Mouse (Mus musculus) hindbrain, embryonic 12.5 days (tissue): ENCODE measurements at regions not wholly inside any gene's neighbourhood (a gene's known extent, or its start where the extent isn't known, plus 50 kb on each side); places are given as distances from the start of the nearest gene placed in this dataset.

Source experiments
- ATAC-seq: fragments of 200-750 bp; cut with Nextera tagmentation; 2 replicates; pipeline ENCODE4 v1.8.0; 2017; ENCODE audit warnings: moderate TSS enrichment; ENCODE audit not compliant: low FRiP score
- H3K27ac ChIP-seq: fragments of 300-500 bp; sonication (generic); 2 replicates; pipeline ENCODE4 v1.5.1; 2016; ENCODE audit warnings: mild to moderate bottlenecking
- H3K27me3 ChIP-seq: fragments of 300-500 bp; sonication (generic); 2 replicates; pipeline ENCODE4 v1.6.1; 2016; ENCODE audit warnings: mild to moderate bottlenecking
- H3K36me3 ChIP-seq: fragments of 300-500 bp; sonication (generic); 2 replicates; pipeline ENCODE4 v1.6.1; 2016; ENCODE audit warnings: mild to moderate bottlenecking
- H3K4me1 ChIP-seq: fragments of 300-500 bp; sonication (generic); 2 replicates; pipeline ENCODE4 v1.6.1; 2016
- H3K4me2 ChIP-seq: fragments of 300-500 bp; sonication (generic); replicated peaks from 2 replicates; pipeline ENCODE4 v1.6.1; 2016; ENCODE audit warnings: mild to moderate bottlenecking
- H3K4me3 ChIP-seq: fragments of 300-500 bp; sonication (generic); 2 replicates; pipeline ENCODE4 v1.5.1; 2016; ENCODE audit warnings: mild to moderate bottlenecking
- H3K9ac ChIP-seq: fragments of 300-500 bp; sonication (generic); 2 replicates; pipeline ENCODE4 v1.6.1; 2016; ENCODE audit warnings: mild to moderate bottlenecking, moderate library complexity
- H3K9me3 ChIP-seq: fragments of 300-500 bp; sonication (generic); replicated peaks from 2 replicates; pipeline ENCODE4 v1.6.1; 2016; ENCODE audit warnings: mild to moderate bottlenecking
- WGBS: fragments of 180-500 bp; shearing (Covaris S2); methylation state at CpG from one replicate; pipeline ENCODE4 v1.1.7; 2016; 5-methylcytosine and 5-hydroxymethylcytosine counted together

- ATAC-seq: peak; percentile 75; the same call in 1 of the 2 replicates
These were observed 82.4 kb upstream of the Unc93a2 start for GRCm38 (mm10) chr17:7467638-7468037.

GRCm38 (mm10) chr17:7464901-7465300 lies 79.6 kb upstream of the Unc93a2 start:
- Histone ChIP-seq H3K27me3 (no peaks in the 10 kb centered on the region), H3K4me1 (peaks cover 22% of the 10 kb centered on the region), H3K4me3 (no peak overlapping the region), H3K9me3 (peaks cover 8% of the 10 kb centered on the region; the same call in 1 of the 2 replicates), H3K36me3 (no peaks in the 10 kb centered on the region), H3K9ac (no peak overlapping the region), H3K27ac (no peak overlapping the region), H3K4me2 (no peak overlapping the region)
- ATAC-seq: no peak
- 65% methylated on average over 3 of the region's 3 CpGs for WGBS

More at GRCm38 (mm10) chr17:7467638-7468037, 82.4 kb upstream of the Unc93a2 start:
- Histone ChIP-seq H3K4me3 (no peak overlapping the region), H3K4me1 (peaks cover 16% of the 10 kb centered on the region), H3K27ac (peak overlapping the region; percentile 40), H3K27me3 (no peaks in the 10 kb centered on the region), H3K36me3 (no peaks in the 10 kb centered on the region), H3K4me2 (no peak overlapping the region), H3K9me3 (peaks cover 8% of the 10 kb centered on the region; the same call in 1 of the 2 replicates), H3K9ac (no peak overlapping the region)
- 27% methylated on average over 3 of the region's 3 CpGs for WGBS

GRCm38 (mm10) chr17:7461164-7461563 lies 75.9 kb upstream of the Unc93a2 start:
- Histone ChIP-seq H3K27ac (peak overlapping the region; percentile 60), H3K27me3 (no peaks in the 10 kb centered on the region), H3K4me3 (no peak overlapping the region), H3K36me3 (no peaks in the 10 kb centered on the region), H3K9me3 (0 out of 2 replicates have a peak, but pooled peaks cover 3% of the 10 kb centered on the region), H3K4me2 (no peak overlapping the region), H3K9ac (no peak overlapping the region), H3K4me1 (peaks cover 13% of the 10 kb centered on the region)
- ATAC-seq: peak; percentile 78
- WGBS: 7% methylated on average over 6 of the region's 6 CpGs

GRCm38 (mm10) chr17:7456939-7457338 lies 71.7 kb upstream of the Unc93a2 start:
- WGBS: 77% methylated on average over 11 of the region's 11 CpGs
- no peak for ATAC-seq
- no peak overlapping the region for H3K4me3 ChIP-seq

GRCm38 (mm10) chr17:7443822-7444221 lies 58.6 kb upstream of the Unc93a2 start:
- no peak for ATAC-seq
- H3K27ac ChIP-seq: no peak overlapping the region
- WGBS: 52% methylated on average over 1 of the region's 1 CpGs
- no peak overlapping the region for H3K4me2 ChIP-seq
- no peaks in the 10 kb centered on the region for H3K27me3 ChIP-seq
- H3K9ac ChIP-seq: no peak overlapping the region
- no peaks in the 10 kb centered on the region for H3K4me1 ChIP-seq
- H3K36me3 ChIP-seq: no peaks in the 10 kb centered on the region
- no peak overlapping the region for H3K4me3 ChIP-seq
- no peaks in the 10 kb centered on the region for H3K9me3 ChIP-seq

More at GRCm38 (mm10) chr17:7456939-7457338, 71.7 kb upstream of the Unc93a2 start:
- no peak overlapping the region for H3K9ac ChIP-seq
- no peaks in the 10 kb centered on the region for H3K27me3 ChIP-seq
- H3K4me2 ChIP-seq: no peak overlapping the region
- no peak overlapping the region for H3K27ac ChIP-seq
- H3K4me1 ChIP-seq: peaks cover 8% of the 10 kb centered on the region
- H3K9me3 ChIP-seq: no peaks in the 10 kb centered on the region
- no peaks in the 10 kb centered on the region for H3K36me3 ChIP-seq

- Histone ChIP-seq H3K27ac (no peak overlapping the region), H3K9ac (no peak overlapping the region), H3K9me3 (no peaks in the 10 kb centered on the region), H3K4me1 (no peaks in the 10 kb centered on the region), H3K27me3 (no peaks in the 10 kb centered on the region), H3K36me3 (no peaks in the 10 kb centered on the region), H3K4me3 (no peak overlapping the region), H3K4me2 (no peak overlapping the region)
- 73% methylated on average over 3 of the region's 3 CpGs for WGBS
- no peak for ATAC-seq
These were observed 49.8 kb upstream of the Unc93a2 start for GRCm38 (mm10) chr17:7435075-7435474.
